Mouse (Mus musculus) forebrain, embryonic 10.5 days (tissue): ENCODE data around the gene Exoc6. TPM values are rescaled to one million over a fixed set of nuclear protein-coding genes. Genes with fewer than 3 reads are reported as not detected.

Source experiments
- DNase-seq: peaks from one replicate; pipeline ENCODE4 v3.0.0-alpha.2; 2017; ENCODE audit warnings: low spot score; ENCODE audit errors: extremely low spot score
- H3K27ac ChIP-seq: fragments of 300-500 bp; sonication (generic); 2 replicates; pipeline ENCODE4 v1.5.1; 2016; ENCODE audit warnings: mild to moderate bottlenecking
- H3K27me3 ChIP-seq: fragments of 300-500 bp; sonication (generic); 2 replicates; pipeline ENCODE4 v1.6.1; 2016; ENCODE audit warnings: mild to moderate bottlenecking; ENCODE audit not compliant: poor library complexity, severe bottlenecking
- H3K36me3 ChIP-seq: fragments of 300-500 bp; sonication (generic); replicated peaks from 2 replicates; pipeline ENCODE4 v1.6.1; 2016; ENCODE audit warnings: mild to moderate bottlenecking, moderate library complexity
- H3K4me1 ChIP-seq: fragments of 300-500 bp; sonication (generic); 2 replicates; pipeline ENCODE4 v1.6.1; 2016
- H3K4me3 ChIP-seq: fragments of 300-500 bp; sonication (generic); 2 replicates; pipeline ENCODE4 v1.5.1; 2016; ENCODE audit warnings: mild to moderate bottlenecking, moderate library complexity
- H3K9me3 ChIP-seq: fragments of 300-500 bp; sonication (generic); 2 replicates; pipeline ENCODE4 v1.6.1; 2016; ENCODE audit warnings: mild to moderate bottlenecking, moderate library complexity
- WGBS: fragments of 180-500 bp; shearing (Covaris S2); methylation state at CpG from one replicate; pipeline ENCODE4 v1.1.7; 2016; 5-methylcytosine and 5-hydroxymethylcytosine counted together
- polyA plus RNA-seq: library from polyadenylated mRNA; unstranded; fragments of >200 nt; fragmentation: Nextera tagmentation; extraction: Ambion mirVana; gene quantifications from 2 replicates; pipeline ENCODE4 v1.2.1, GENCODE M21; 2016

Gene Exoc6
- 9.3 and 9.6 TPM in 2 replicates for polyA plus RNA-seq

- Histone ChIP-seq H3K27ac (peak within 1 kb of the TSS; percentile 94), H3K4me3 (peak within 1 kb of the TSS; percentile 85), H3K36me3 (no peaks in the 10 kb centered on the region), H3K9me3 (no peaks in the 10 kb centered on the region), H3K27me3 (peaks cover 65% of the 10 kb centered on the region), H3K4me1 (peaks cover 14% of the 10 kb centered on the region)
- peak; percentile 73 for DNase-seq
- whole genome bisulfite sequencing: under 1% methylated on average over 81 of the region's 89 CpGs
These were observed at the start of gene Exoc6 for GRCm38 (mm10) chr19:37550101-37551039. TSS of gene Exoc6 (plus strand) at chr19:37550418.

- Histone ChIP-seq H3K9me3 (no peaks in the 10 kb centered on the region), H3K27me3 (no peaks in the 10 kb centered on the region), H3K36me3 (no peaks in the 10 kb centered on the region), H3K27ac (no peak overlapping the region), H3K4me1 (no peaks in the 10 kb centered on the region), H3K4me3 (no peak overlapping the region)
- WGBS: 87% methylated on average over 8 of the region's 8 CpGs
- DNase-seq: no peak
These were observed 47.2 kb upstream of the Exoc6 start for GRCm38 (mm10) chr19:37502996-37503395.

- WGBS: 87% methylated on average over 7 of the region's 7 CpGs
- Histone ChIP-seq H3K4me3 (no peak overlapping the region), H3K4me1 (no peaks in the 10 kb centered on the region), H3K36me3 (no peaks in the 10 kb centered on the region), H3K9me3 (no peaks in the 10 kb centered on the region), H3K27ac (no peak overlapping the region), H3K27me3 (no peaks in the 10 kb centered on the region)
- no peak for DNase-seq
These were observed 44.2 kb upstream of the Exoc6 start for GRCm38 (mm10) chr19:37506066-37506465.

- Histone ChIP-seq H3K27ac (no peak overlapping the region), H3K4me1 (no peaks in the 10 kb centered on the region), H3K9me3 (no peaks in the 10 kb centered on the region), H3K27me3 (no peaks in the 10 kb centered on the region), H3K36me3 (no peaks in the 10 kb centered on the region), H3K4me3 (no peak overlapping the region)
- no peak for DNase-seq
- 57% methylated on average over 5 of the region's 5 CpGs for WGBS
These were observed 43.6 kb upstream of the Exoc6 start for GRCm38 (mm10) chr19:37506614-37507013.

- Histone ChIP-seq H3K4me3 (no peak overlapping the region), H3K27ac (no peak overlapping the region), H3K27me3 (no peaks in the 10 kb centered on the region), H3K4me1 (0 out of 2 replicates have a peak, but pooled peaks cover 2% of the 10 kb centered on the region), H3K9me3 (no peaks in the 10 kb centered on the region), H3K36me3 (no peaks in the 10 kb centered on the region)
- peak; percentile 69 for DNase-seq
- WGBS: 19% methylated on average over 11 of the region's 11 CpGs
These were observed 40.5 kb upstream of the Exoc6 start for GRCm38 (mm10) chr19:37509725-37510124.

- H3K4me1 ChIP-seq: 0 out of 2 replicates have a peak, but pooled peaks cover 6% of the 10 kb centered on the region
- DNase-seq: no peak
These were observed 35.4 kb upstream of the Exoc6 start for GRCm38 (mm10) chr19:37514811-37515292.

GRCm38 (mm10) chr19:37517419-37517818 is 32.8 kb upstream of the Exoc6 start:
- no peak for DNase-seq
- Histone ChIP-seq H3K27me3 (peaks cover 4% of the 10 kb centered on the region), H3K9me3 (no peaks in the 10 kb centered on the region), H3K27ac (no peak overlapping the region), H3K36me3 (no peaks in the 10 kb centered on the region), H3K4me3 (no peak overlapping the region), H3K4me1 (peaks cover 18% of the 10 kb centered on the region)
- WGBS: 87% methylated on average over 7 of the region's 7 CpGs

More at GRCm38 (mm10) chr19:37514811-37515292, 35.4 kb upstream of the Exoc6 start:
- Histone ChIP-seq H3K4me3 (no peak overlapping the region), H3K27me3 (peaks cover 4% of the 10 kb centered on the region; the same call in 1 of the 2 replicates), H3K27ac (no peak overlapping the region), H3K36me3 (no peaks in the 10 kb centered on the region), H3K9me3 (no peaks in the 10 kb centered on the region)
- 80% methylated on average over 7 of the region's 7 CpGs for WGBS

GRCm38 (mm10) chr19:37520740-37521433 is 29.3 kb upstream of the Exoc6 start:
- H3K27me3 ChIP-seq: peaks cover 2% of the 10 kb centered on the region; the same call in 1 of the 2 replicates
- no peak for DNase-seq
- H3K27ac ChIP-seq: no peak overlapping the region
- 75% methylated on average over 18 of the region's 18 CpGs for WGBS
- peaks cover 14% of the 10 kb centered on the region for H3K4me1 ChIP-seq
- H3K4me3 ChIP-seq: no peak overlapping the region
- H3K9me3 ChIP-seq: no peaks in the 10 kb centered on the region
- no peaks in the 10 kb centered on the region for H3K36me3 ChIP-seq

GRCm38 (mm10) chr19:37521434-37521781 is 28.8 kb upstream of the Exoc6 start:
- Histone ChIP-seq H3K36me3 (no peaks in the 10 kb centered on the region), H3K27me3 (peaks cover 4% of the 10 kb centered on the region; the same call in 1 of the 2 replicates), H3K4me1 (peaks cover 14% of the 10 kb centered on the region), H3K27ac (no peak overlapping the region), H3K9me3 (no peaks in the 10 kb centered on the region), H3K4me3 (no peak overlapping the region)
- no peak for DNase-seq
- 81% methylated on average over 2 of the region's 2 CpGs for WGBS

- Histone ChIP-seq H3K27me3 (peaks cover 9% of the 10 kb centered on the region), H3K9me3 (no peaks in the 10 kb centered on the region), H3K4me1 (peaks cover 22% of the 10 kb centered on the region), H3K27ac (no peak overlapping the region), H3K36me3 (no peaks in the 10 kb centered on the region), H3K4me3 (no peak overlapping the region)
- no peak for DNase-seq
- WGBS: 85% methylated on average over 15 of the region's 15 CpGs
These were observed 26.7 kb upstream of the Exoc6 start for GRCm38 (mm10) chr19:37523280-37524062.

GRCm38 (mm10) chr19:37525925-37526324 is 24.3 kb upstream of the Exoc6 start:
- Histone ChIP-seq H3K27me3 (peaks cover 9% of the 10 kb centered on the region), H3K9me3 (no peaks in the 10 kb centered on the region), H3K27ac (no peak overlapping the region), H3K36me3 (no peaks in the 10 kb centered on the region), H3K4me3 (no peak overlapping the region), H3K4me1 (peaks cover 12% of the 10 kb centered on the region)
- DNase-seq: no peak
- WGBS: 87% methylated on average over 11 of the region's 11 CpGs

- H3K9me3 ChIP-seq: no peaks in the 10 kb centered on the region
- peaks cover 9% of the 10 kb centered on the region; the same call in 1 of the 2 replicates for H3K27me3 ChIP-seq
- DNase-seq: no peak
- H3K4me3 ChIP-seq: no peak overlapping the region
- H3K27ac ChIP-seq: no peak overlapping the region
- WGBS: 28% methylated on average over 8 of the region's 8 CpGs
- H3K36me3 ChIP-seq: no peaks in the 10 kb centered on the region
- peaks cover 7% of the 10 kb centered on the region for H3K4me1 ChIP-seq
These were observed 23.4 kb upstream of the Exoc6 start for GRCm38 (mm10) chr19:37526768-37527167.
